Mouse (Mus musculus) ZHBTc4 (cell line): ENCODE data around the gene Pttg1ip.

Experiments used
- DNase-seq: peaks from one replicate; pipeline ENCODE4 v3.0.0-alpha.2; 2011; ENCODE audit warnings: low read depth, low spot score

Pttg1ip gene

GRCm38 (mm10) chr10:77606855-77607254 is 25.3 kb downstream of the Pttg1ip start:
- DNase-seq: no peak

GRCm38 (mm10) chr10:77607441-77607840 is 25.9 kb downstream of the Pttg1ip start:
- DNase-seq: peak; percentile 80

GRCm38 (mm10) chr10:77608589-77608988 is 27.1 kb downstream of the Pttg1ip start:
- DNase-seq: no peak

GRCm38 (mm10) chr10:77610221-77610961 is 28.9 kb downstream of the Pttg1ip start:
- no peak for DNase-seq

- no peak for DNase-seq
Observed at GRCm38 (mm10) chr10:77613409-77613808, 31.9 kb downstream of the Pttg1ip start.

- DNase-seq: no peak
Observed at GRCm38 (mm10) chr10:77615647-77616046, 34.1 kb downstream of the Pttg1ip start.

- DNase-seq: peak; percentile 66
Observed at GRCm38 (mm10) chr10:77616166-77616565, 34.6 kb downstream of the Pttg1ip start.

GRCm38 (mm10) chr10:77616926-77617325 is 35.4 kb downstream of the Pttg1ip start:
- DNase-seq: no peak

GRCm38 (mm10) chr10:77621546-77621945 is 40.0 kb downstream of the Pttg1ip start:
- DNase-seq: no peak

- DNase-seq: peak; percentile 95
Observed at GRCm38 (mm10) chr10:77622055-77622988, 40.8 kb downstream of the Pttg1ip start, which contains the start of gene Ube2g2. Gene Ube2g2, plus strand, starts transcription at chr10:77622275.

- DNase-seq: no peak
Observed at GRCm38 (mm10) chr10:77623069-77623492, 41.6 kb downstream of the Pttg1ip start.

- DNase-seq: no peak
Observed at GRCm38 (mm10) chr10:77623639-77624400, 42.3 kb downstream of the Pttg1ip start.

- no peak for DNase-seq
Observed at GRCm38 (mm10) chr10:77624570-77624995, 43.1 kb downstream of the Pttg1ip start.

GRCm38 (mm10) chr10:77626036-77626435 is 44.5 kb downstream of the Pttg1ip start:
- no peak for DNase-seq

- DNase-seq: no peak
Observed at GRCm38 (mm10) chr10:77626591-77626990, 45.1 kb downstream of the Pttg1ip start.

GRCm38 (mm10) chr10:77627497-77627896 is 46.0 kb downstream of the Pttg1ip start:
- DNase-seq: peak; percentile 89

- no peak for DNase-seq
Observed at GRCm38 (mm10) chr10:77629163-77629562, 47.6 kb downstream of the Pttg1ip start.

GRCm38 (mm10) chr10:77629970-77630369 is 48.5 kb downstream of the Pttg1ip start:
- no peak for DNase-seq

- no peak for DNase-seq
Observed at GRCm38 (mm10) chr10:77634016-77634415, 52.5 kb downstream of the Pttg1ip start.

GRCm38 (mm10) chr10:77634452-77635231 is 53.1 kb downstream of the Pttg1ip start:
- DNase-seq: no peak
